Mouse (Mus musculus) heart, adult 2 months (tissue): ENCODE measurements at regions not wholly inside any gene's neighbourhood (a gene's known extent, or its start where the extent isn't known, plus 50 kb on each side); places are given as distances from the start of the nearest gene placed in this dataset.
"Not testable (repeated sequence)": the region's sequence is repeated elsewhere in the genome, so short reads cannot be mapped to it uniquely, and the experiment has no call there.

Source experiments
- CTCF ChIP-seq: fragments of 200-600 bp; IDR thresholded peaks from 2 replicates; pipeline ENCODE4 v1.8.1; 2022; ENCODE audit warnings: antibody characterized with exemption, mild to moderate bottlenecking, moderate library complexity
- EP300 ChIP-seq: fragments of 200-500 bp; IDR thresholded peaks from 2 replicates; pipeline ENCODE4 v1.6.1; 2011; ENCODE audit warnings: low read depth, low read length, control low read depth; ENCODE audit not compliant: insufficient read depth

GRCm38 (mm10) chr13:6828601-6829330 lies 180.2 kb upstream of the Pfkp start:
- not testable (repeated sequence) for TF ChIP-seq EP300, CTCF
